Mouse (Mus musculus) midbrain, embryonic 11.5 days (tissue): ENCODE data around the gene Plod2. TPM values are rescaled to one million over a fixed set of nuclear protein-coding genes. Genes with fewer than 3 reads are reported as not detected.

Source experiments
- ATAC-seq: fragments of 200-750 bp; cut with Nextera tagmentation; 2 replicates; pipeline ENCODE4 v1.8.0; 2017; ENCODE audit warnings: moderate TSS enrichment, moderate library complexity; ENCODE audit not compliant: low FRiP score
- DNase-seq: peaks from one replicate; pipeline ENCODE4 v3.0.0; 2015; ENCODE audit warnings: low spot score; ENCODE audit errors: missing footprints
- H3K27ac ChIP-seq: fragments of 300-500 bp; sonication (generic); 2 replicates; pipeline ENCODE4 v1.5.1; 2014; ENCODE audit warnings: low read depth, low read length
- H3K27me3 ChIP-seq: fragments of 300-500 bp; sonication (generic); 2 replicates; pipeline ENCODE4 v1.6.1; 2014; ENCODE audit warnings: mild to moderate bottlenecking, low read length, moderate library complexity, mixed read lengths; ENCODE audit not compliant: control insufficient read depth, insufficient read depth
- H3K36me3 ChIP-seq: fragments of 300-500 bp; sonication (generic); 2 replicates; pipeline ENCODE4 v1.6.1; 2014; ENCODE audit warnings: mild to moderate bottlenecking, low read length, moderate library complexity, mixed read lengths; ENCODE audit not compliant: control insufficient read depth, insufficient read depth
- H3K4me1 ChIP-seq: fragments of 300-500 bp; sonication (generic); 2 replicates; pipeline ENCODE4 v1.6.1; 2014; ENCODE audit warnings: low read length; ENCODE audit not compliant: control insufficient read depth, insufficient read depth
- H3K4me2 ChIP-seq: fragments of 300-500 bp; sonication (generic); 2 replicates; pipeline ENCODE4 v1.6.1; 2014; ENCODE audit warnings: mild to moderate bottlenecking, moderate library complexity
- H3K4me3 ChIP-seq: fragments of 300-500 bp; sonication (generic); 2 replicates; pipeline ENCODE4 v1.5.1; 2014; ENCODE audit warnings: low read depth, low read length
- H3K9ac ChIP-seq: fragments of 300-500 bp; sonication (generic); 2 replicates; pipeline ENCODE4 v1.6.1; 2014; ENCODE audit warnings: low read length
- H3K9me3 ChIP-seq: fragments of 300-500 bp; sonication (generic); 2 replicates; pipeline ENCODE4 v1.6.1; 2016; ENCODE audit warnings: low read length; ENCODE audit not compliant: control insufficient read depth
- WGBS: fragments of 180-500 bp; shearing (Covaris S2); extraction: QIAGEN DNeasy Blood & Tissue Kit; methylation state at CpG from one replicate; pipeline ENCODE4 v1.1.7; 2014; 5-methylcytosine and 5-hydroxymethylcytosine counted together
- polyA plus RNA-seq: library from polyadenylated mRNA; unstranded; fragments of >200 nt; fragmentation: Nextera tagmentation; extraction: Ambion mirVana; gene quantifications from 2 replicates; pipeline ENCODE4 v1.2.1, GENCODE M21; 2014

Gene Plod2
- polyA plus RNA-seq, 1 experiment from 2014 or later: 25.2 TPM

DNA sequence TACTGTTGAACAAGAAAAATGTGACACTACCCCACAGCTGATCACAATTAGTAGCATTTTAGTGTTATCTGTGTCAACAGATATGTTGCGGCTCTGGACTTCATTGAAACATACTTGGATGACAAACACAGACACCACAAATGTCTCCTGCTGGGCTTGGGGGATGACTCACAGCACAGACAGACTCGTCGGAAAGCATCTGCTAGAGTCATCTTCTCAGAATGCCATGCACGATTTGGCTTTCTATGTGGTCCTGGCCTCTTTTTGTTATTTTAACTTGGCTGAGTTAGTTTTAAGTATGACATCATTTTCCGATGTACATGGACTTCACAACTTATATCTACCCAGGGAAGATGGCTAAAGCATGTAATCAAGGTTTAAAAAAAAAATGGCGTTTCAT, 4.3 kb upstream of the Plod2 start:
- no peaks in the 10 kb centered on the region for H3K9me3 ChIP-seq
- H3K4me3 ChIP-seq: no peak overlapping the region
- DNase-seq (no peak), ATAC-seq (no peak)
- 82% methylated on average over 6 of the region's 6 CpGs for WGBS
- no peak overlapping the region for H3K27ac ChIP-seq
- no peaks in the 10 kb centered on the region; the same call in 1 of the 2 replicates for H3K4me1 ChIP-seq
- H3K36me3 ChIP-seq: no peaks in the 10 kb centered on the region
- no peak overlapping the region for H3K9ac ChIP-seq
- no peak overlapping the region for H3K4me2 ChIP-seq
- no peaks in the 10 kb centered on the region; the same call in 1 of the 2 replicates for H3K27me3 ChIP-seq

DNA sequence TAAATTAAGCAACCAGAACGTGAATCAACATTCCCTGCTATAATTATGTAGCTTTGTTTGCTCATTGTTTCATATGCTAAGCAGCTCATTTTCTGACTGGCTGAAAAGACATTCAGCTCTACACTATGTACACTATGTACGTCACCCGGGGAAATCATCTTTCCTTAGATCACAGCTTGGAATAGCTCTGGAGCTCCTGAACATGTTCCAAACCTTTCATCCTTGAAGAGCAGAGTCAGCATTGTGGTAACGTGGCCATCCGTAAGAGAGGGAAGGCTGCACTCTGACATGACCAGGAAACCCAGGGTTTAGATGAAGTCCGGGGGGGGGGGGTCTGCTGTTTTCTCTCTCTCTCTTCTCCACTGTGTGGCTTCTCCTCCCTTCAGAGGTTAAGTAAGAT, 3.8 kb upstream of the Plod2 start:
- Histone ChIP-seq H3K4me2 (no peak overlapping the region), H3K4me3 (no peak overlapping the region), H3K36me3 (no peaks in the 10 kb centered on the region), H3K27ac (no peak overlapping the region), H3K4me1 (no peaks in the 10 kb centered on the region; the same call in 1 of the 2 replicates), H3K27me3 (no peaks in the 10 kb centered on the region; the same call in 1 of the 2 replicates), H3K9me3 (no peaks in the 10 kb centered on the region), H3K9ac (no peak overlapping the region)
- DNase-seq (peak; percentile 66), ATAC-seq (no peak)
- WGBS: 82% methylated on average over 6 of the region's 6 CpGs

DNA sequence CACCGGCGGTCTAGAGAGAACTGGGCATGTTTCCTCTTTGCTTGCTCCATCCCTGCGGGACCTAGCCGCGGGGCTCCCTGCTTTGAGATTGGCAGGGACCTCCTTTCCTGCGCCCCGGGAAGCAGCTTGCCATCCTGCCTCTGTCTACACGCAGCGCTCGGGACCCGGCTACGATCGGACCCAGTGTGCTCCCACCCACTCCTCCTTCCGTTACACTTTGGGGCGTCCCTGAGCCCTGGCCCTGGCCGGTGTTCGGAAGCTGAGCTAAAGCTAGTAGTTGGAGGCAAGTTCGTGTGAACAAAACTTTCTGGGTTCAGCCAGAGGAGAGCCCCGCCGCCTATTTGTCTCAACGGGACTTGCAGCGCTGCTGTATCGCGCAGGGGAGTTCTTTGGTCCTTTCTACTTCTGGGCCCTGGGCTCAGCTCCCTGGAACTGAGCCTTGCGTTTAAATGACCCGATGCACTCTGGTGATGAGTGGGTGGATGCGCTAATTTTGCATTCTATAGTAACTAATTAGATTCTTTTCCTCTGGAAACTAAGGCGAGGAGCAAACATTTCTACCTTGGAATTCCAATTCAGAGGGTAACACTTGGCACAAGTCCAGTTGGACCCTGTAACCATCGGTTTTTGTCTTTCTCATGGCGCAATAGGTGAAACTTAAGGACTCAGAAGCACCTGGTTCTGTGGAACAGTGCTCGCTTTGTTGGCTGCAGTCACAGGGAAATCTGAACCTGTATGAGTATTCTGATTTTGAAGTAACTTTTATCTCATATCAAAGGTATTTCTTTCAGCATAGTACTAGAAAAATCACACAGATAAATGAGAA, 781 bp downstream of the Plod2 start:
- H3K9ac ChIP-seq: peak overlapping the region; percentile 71
- 3% methylated on average over 31 of the region's 31 CpGs for WGBS
- no peak overlapping the region for H3K27ac ChIP-seq
- H3K9me3 ChIP-seq: no peaks in the 10 kb centered on the region
- peak overlapping the region; percentile 85 for H3K4me2 ChIP-seq
- DNase-seq: peak; percentile 96
- peak; percentile 68; the same call in 1 of the 2 replicates for ATAC-seq
- no peaks in the 10 kb centered on the region; the same call in 1 of the 2 replicates for H3K27me3 ChIP-seq
- peak overlapping the region; percentile 50 for H3K4me3 ChIP-seq
- no peaks in the 10 kb centered on the region for H3K36me3 ChIP-seq
- peaks cover 8% of the 10 kb centered on the region for H3K4me1 ChIP-seq

DNA sequence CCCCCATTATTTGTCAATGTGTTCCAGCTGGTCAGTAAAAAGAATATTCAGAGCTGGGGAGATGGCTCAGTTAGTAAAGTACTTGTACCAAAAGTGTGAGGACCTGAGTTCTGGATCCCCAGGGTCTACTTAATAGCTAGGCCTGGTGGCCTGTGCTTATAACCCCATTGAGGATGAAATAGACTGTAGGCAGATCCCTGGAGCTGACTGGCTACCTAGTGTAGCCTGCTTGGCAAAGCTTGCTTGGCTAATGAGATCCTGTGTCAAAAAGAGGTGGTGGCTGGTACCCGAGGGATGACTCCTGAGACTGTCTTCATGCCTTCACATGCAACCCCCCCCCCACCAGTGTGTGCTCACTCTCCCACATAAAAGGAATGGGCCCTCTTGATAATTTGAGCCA, 2.1 kb downstream of the Plod2 start:
- Histone ChIP-seq H3K27me3 (no peaks in the 10 kb centered on the region; the same call in 1 of the 2 replicates), H3K4me1 (peaks cover 8% of the 10 kb centered on the region), H3K9ac (no peak overlapping the region), H3K4me3 (no peak overlapping the region), H3K9me3 (no peaks in the 10 kb centered on the region), H3K36me3 (no peaks in the 10 kb centered on the region), H3K27ac (no peak overlapping the region), H3K4me2 (no peak overlapping the region)
- DNase-seq (peak; percentile 79), ATAC-seq (no peak)
- 46% methylated on average over 1 of the region's 1 CpGs for WGBS

DNA sequence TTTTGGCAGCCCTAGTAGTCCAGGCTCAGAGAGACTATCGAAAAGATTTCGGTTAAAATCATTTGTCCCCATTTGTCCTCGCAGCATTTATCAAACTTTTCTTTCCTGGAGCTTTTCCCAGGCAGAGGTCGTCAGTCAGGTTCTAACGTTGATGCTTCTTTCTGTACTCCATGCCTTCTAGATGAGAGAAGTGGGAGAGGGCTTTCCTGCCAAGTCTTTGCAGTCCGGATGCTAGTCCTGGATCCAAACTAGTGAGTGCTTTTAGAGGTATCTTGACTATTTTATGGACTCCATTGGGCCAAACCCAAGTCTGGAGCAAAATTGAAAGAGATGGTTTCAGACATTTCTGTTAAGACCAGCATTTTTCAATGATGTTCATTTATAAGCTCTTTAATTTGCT, 3.0 kb downstream of the Plod2 start:
- no peak overlapping the region for H3K4me2 ChIP-seq
- DNase-seq: no peak
- no peak overlapping the region for H3K4me3 ChIP-seq

DNA sequence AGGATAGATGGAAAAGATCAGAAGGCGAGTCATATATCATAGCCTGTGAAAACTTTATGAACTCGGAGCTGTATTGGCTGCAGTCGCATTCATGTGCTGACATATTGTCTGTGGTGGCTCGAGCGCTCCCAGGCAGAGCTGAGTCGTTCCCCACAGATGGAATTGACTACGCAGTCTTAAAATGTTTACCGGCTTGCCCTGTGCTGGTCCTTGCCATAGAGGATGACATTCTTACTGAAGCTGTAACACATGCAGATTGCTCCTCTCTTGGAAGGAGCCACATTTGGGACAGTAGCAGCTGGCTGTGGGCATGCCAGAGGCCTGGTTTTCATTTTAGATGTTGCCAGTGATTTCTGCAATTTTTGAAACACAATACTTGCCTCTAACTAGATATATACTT, 4.4 kb downstream of the Plod2 start:
- Histone ChIP-seq H3K27me3 (no peaks in the 10 kb centered on the region), H3K4me3 (no peak overlapping the region), H3K27ac (no peak overlapping the region), H3K4me1 (peaks cover 8% of the 10 kb centered on the region), H3K9me3 (no peaks in the 10 kb centered on the region), H3K36me3 (no peaks in the 10 kb centered on the region), H3K4me2 (no peak overlapping the region), H3K9ac (no peak overlapping the region)
- ATAC-seq (no peak), DNase-seq (peak; percentile 70)
- WGBS: 87% methylated on average over 8 of the region's 8 CpGs

More for the DNA sequence above, 3.0 kb downstream of the Plod2 start:
- no peak for ATAC-seq
- no peaks in the 10 kb centered on the region; the same call in 1 of the 2 replicates for H3K27me3 ChIP-seq
- no peaks in the 10 kb centered on the region for H3K36me3 ChIP-seq
- H3K4me1 ChIP-seq: peaks cover 8% of the 10 kb centered on the region
- H3K9me3 ChIP-seq: no peaks in the 10 kb centered on the region
- H3K27ac ChIP-seq: no peak overlapping the region
- 86% methylated on average over 6 of the region's 6 CpGs for whole genome bisulfite sequencing
- H3K9ac ChIP-seq: no peak overlapping the region

DNA sequence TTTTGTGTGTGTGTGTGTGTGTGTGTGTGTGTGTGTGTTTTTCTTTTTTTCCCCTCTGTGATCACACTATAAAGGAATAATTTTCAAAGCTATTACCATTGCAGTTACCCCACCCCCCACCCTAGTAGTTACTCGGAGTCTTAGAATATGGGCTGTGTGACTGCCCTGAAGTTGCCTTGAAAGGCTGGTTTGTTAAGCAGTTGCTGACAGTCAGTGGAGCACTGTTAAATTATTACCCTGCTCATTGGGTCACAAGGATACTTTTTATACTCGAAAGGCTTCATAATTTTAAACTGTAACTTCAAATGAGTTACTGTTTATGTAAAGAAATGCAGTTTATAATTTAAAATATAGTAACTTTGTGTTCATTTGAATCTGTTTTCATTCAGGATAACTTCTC, 5.1 kb downstream of the Plod2 start:
- no peaks in the 10 kb centered on the region for H3K27me3 ChIP-seq
- no peak overlapping the region for H3K4me2 ChIP-seq
- 89% methylated on average over 2 of the region's 2 CpGs for WGBS
- H3K9ac ChIP-seq: no peak overlapping the region
- H3K4me1 ChIP-seq: peaks cover 8% of the 10 kb centered on the region
- H3K9me3 ChIP-seq: no peaks in the 10 kb centered on the region
- no peaks in the 10 kb centered on the region for H3K36me3 ChIP-seq
- H3K4me3 ChIP-seq: no peak overlapping the region
- ATAC-seq (no peak), DNase-seq (no peak)
- H3K27ac ChIP-seq: no peak overlapping the region

DNA sequence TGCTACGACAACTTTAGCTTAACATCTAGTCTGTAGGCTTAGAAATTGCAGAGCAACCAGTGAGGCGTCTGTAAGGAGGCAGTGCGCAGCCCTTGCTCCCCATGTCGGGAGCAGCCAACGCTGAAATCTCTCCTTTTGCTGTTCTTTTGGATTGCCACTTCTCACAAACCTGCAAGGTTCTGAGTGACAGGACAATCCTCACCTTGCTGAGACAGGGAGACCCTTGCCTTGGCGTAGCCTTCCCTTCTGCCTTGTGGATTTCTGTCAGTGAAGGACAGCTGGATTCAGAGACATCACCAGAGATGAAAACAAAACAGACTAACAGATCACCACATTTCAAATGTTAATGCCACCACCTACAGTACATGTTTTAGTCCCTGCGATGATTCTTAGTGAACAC, 5.8 kb downstream of the Plod2 start:
- Histone ChIP-seq H3K4me1 (peaks cover 8% of the 10 kb centered on the region), H3K4me2 (no peak overlapping the region), H3K36me3 (no peaks in the 10 kb centered on the region), H3K4me3 (no peak overlapping the region), H3K27me3 (no peaks in the 10 kb centered on the region), H3K27ac (no peak overlapping the region), H3K9me3 (no peaks in the 10 kb centered on the region), H3K9ac (no peak overlapping the region)
- 94% methylated on average over 7 of the region's 7 CpGs for WGBS
- DNase-seq: peak; percentile 64
- no peak for ATAC-seq

DNA sequence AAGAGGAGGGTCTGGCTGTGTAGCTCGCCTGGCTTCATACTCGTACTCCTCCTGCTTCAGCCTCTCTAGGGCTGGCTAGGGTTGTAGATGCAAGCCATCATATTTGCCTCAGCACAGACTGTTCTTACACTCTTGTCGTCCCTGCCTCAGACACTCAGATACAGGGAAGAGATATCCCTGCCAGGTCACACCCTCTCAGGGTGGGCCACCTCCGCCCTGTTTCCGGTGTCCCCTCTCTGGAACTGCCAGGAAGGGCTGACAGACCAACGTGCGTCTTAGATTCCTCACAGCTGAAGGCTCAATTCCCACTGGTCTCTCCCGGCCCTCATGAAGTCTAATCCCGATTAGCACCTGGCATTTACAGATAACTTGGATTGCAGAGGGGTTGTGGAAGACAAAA, 6.6 kb downstream of the Plod2 start:
- 85% methylated on average over 9 of the region's 9 CpGs for WGBS

More for the DNA sequence above, 6.6 kb downstream of the Plod2 start:
- Histone ChIP-seq H3K27ac (no peak overlapping the region), H3K36me3 (no peaks in the 10 kb centered on the region), H3K4me1 (peaks cover 8% of the 10 kb centered on the region), H3K9ac (no peak overlapping the region), H3K4me2 (no peak overlapping the region), H3K4me3 (no peak overlapping the region), H3K9me3 (no peaks in the 10 kb centered on the region), H3K27me3 (no peaks in the 10 kb centered on the region)
- peak; percentile 35 for DNase-seq
- no peak for ATAC-seq
